Mouse (Mus musculus) bone marrow macrophage, adult 2 months (primary cell): ENCODE results near the gene Rcsd1.

ENCODE experiments used
- CTCF ChIP-seq: IDR thresholded peaks from 2 replicates; pipeline ENCODE4 v1.5.1; 2012; ENCODE audit warnings: low read depth, mild to moderate bottlenecking, low read length, moderate library complexity
- POLR2A ChIP-seq: IDR thresholded peaks from 2 replicates; pipeline ENCODE4 v1.6.1; 2012; ENCODE audit warnings: mild to moderate bottlenecking, low read depth, low read length, borderline replicate concordance

- no peak for TF ChIP-seq CTCF
- no peak for TF ChIP-seq POLR2A
These were observed 81.0 kb downstream of the Rcsd1 start for GRCm38 (mm10) chr1:165628603-165629002.
